Comparison of ENCODE assay signal across 27 mouse cellular contexts in the genomic region with DNA sequence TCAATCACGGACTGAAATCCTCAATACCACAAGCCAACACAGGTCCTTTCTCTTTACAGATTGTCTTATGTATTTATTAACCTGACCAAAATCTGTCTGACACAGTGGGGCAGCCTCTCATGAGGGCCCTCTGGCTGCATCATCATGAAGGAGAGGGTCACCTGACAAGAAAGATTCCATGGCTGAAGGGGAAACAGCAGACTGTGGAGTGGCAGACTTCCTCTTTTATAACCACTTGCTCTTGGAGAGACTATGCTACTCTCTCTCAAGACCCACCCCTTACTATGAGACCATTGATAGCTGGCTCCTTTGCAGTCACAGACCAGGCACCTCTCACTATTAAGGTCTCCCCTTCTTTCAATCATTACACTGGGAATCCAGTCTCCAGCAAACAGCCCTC.
DNase-seq lines count a peak whose midpoint lies in the region; ATAC-seq lines count a peak whose summit lies in the region.
"Had no signal": no experiment of that assay in that cellular context is flagged by ENCODE, and none has a peak within 500 bp of the region (broad histone marks: within the 10 kb centered on the region; RNA-seq: fewer than 3 reads in every experiment).

No protein-coding gene starts in this region.

- no peak overlapping the region for H3K4me2 ChIP-seq in heart, embryonic 11.5 days
- H3K4me2 ChIP-seq: embryonic facial prominence, embryonic 13.5 days; embryonic facial prominence, embryonic 15.5 days; forebrain, embryonic 12.5 days had no signal

- WGBS in heart, embryonic 11.5 days (ENCODE audit: insufficient replicate concordance): 97% methylated on average over 1 of the region's 1 CpGs

- H3K36me3 ChIP-seq in heart, embryonic 11.5 days (ENCODE audit: control insufficient read depth, insufficient read depth, low read length): no peaks in the 10 kb centered on the region
- H3K36me3 ChIP-seq: embryonic facial prominence, embryonic 13.5 days; embryonic facial prominence, embryonic 15.5 days; forebrain, embryonic 10.5 days; forebrain, embryonic 12.5 days; G1E had no signal

- ATAC-seq in granulocyte monocyte progenitor cell, adult 5-6 weeks (replicated peaks; ENCODE audit: poor library complexity, severe bottlenecking): peak; percentile 93
- ATAC-seq in megakaryocyte, adult 5-6 weeks (ENCODE audit: poor library complexity, severe bottlenecking): peak; percentile 73
- ATAC-seq in heart, embryonic 11.5 days (replicated peaks; ENCODE audit: insufficient number of reproducible peaks, low FRiP score, low TSS enrichment): no peak
- ATAC-seq: activated CD4-positive, CD25-positive, alpha-beta regulatory T cell, adult 4 months; forebrain, embryonic 14.5 days; forebrain, embryonic 16.5 days; Patski had no signal

- no peaks in the 10 kb centered on the region for H3K9me3 ChIP-seq in heart, embryonic 11.5 days (replicated peaks; ENCODE audit: control insufficient read depth, low read length)
- H3K9me3 ChIP-seq: embryonic facial prominence, embryonic 13.5 days; embryonic facial prominence, embryonic 15.5 days; forebrain, embryonic 10.5 days; forebrain, embryonic 12.5 days had no signal

- no peak overlapping the region for H3K4me3 ChIP-seq in heart, embryonic 11.5 days (ENCODE audit: low read depth, low read length)
- H3K4me3 ChIP-seq: embryonic facial prominence, embryonic 13.5 days; embryonic facial prominence, embryonic 15.5 days; erythroblast, embryonic 14.5 days; forebrain, embryonic 10.5 days; forebrain, embryonic 12.5 days had no signal

- H3K27me3 ChIP-seq in heart, embryonic 11.5 days (ENCODE audit: control insufficient read depth, insufficient read depth, low read length): no peaks in the 10 kb centered on the region
- H3K27me3 ChIP-seq: embryonic facial prominence, embryonic 13.5 days; embryonic facial prominence, embryonic 15.5 days; forebrain, embryonic 12.5 days had no signal

- H3K27ac ChIP-seq in heart, embryonic 11.5 days (ENCODE audit: low read depth, low read length): no peak overlapping the region
- H3K27ac ChIP-seq: embryonic facial prominence, embryonic 13.5 days; embryonic facial prominence, embryonic 15.5 days; forebrain, embryonic 10.5 days; forebrain, embryonic 12.5 days had no signal

- no peaks in the 10 kb centered on the region for H3K4me1 ChIP-seq in heart, embryonic 11.5 days (ENCODE audit: control insufficient read depth, insufficient read depth, low read length)
- H3K4me1 ChIP-seq: embryonic facial prominence, embryonic 13.5 days; embryonic facial prominence, embryonic 15.5 days; forebrain, embryonic 10.5 days; forebrain, embryonic 12.5 days had no signal

- DNase-seq in 416B (ENCODE audit: low read depth): peak; percentile 42
- peak; percentile 6 for DNase-seq in c-Kit-positive CD71-negative TER-119-negative erythroid progenitor cells, embryonic 14.5 days (ENCODE audit: low read depth)
- DNase-seq in embryo, embryonic 9.5 days (ENCODE audit: extremely low spot score): no peak
- DNase-seq in testis, postnatal 14 days (ENCODE audit: low spot score): no peak
- DNase-seq in left cerebral cortex, adult 8-10 months (ENCODE audit: low spot score in 2 of 2): no peak
- DNase-seq: adrenal gland, adult 8-10 months; adrenal gland, postnatal 14 days; adrenal gland, postnatal 36 days; cerebellum, adult 11 months; cerebellum, adult 18-20 months; cerebellum, adult 8-10 months; cerebellum, adult 9-11 months; cerebellum, postnatal 14 days; embryo, embryonic 11 days had no signal

- no peak overlapping the region for H3K9ac ChIP-seq in heart, embryonic 11.5 days (ENCODE audit: low read depth, low read length)
- H3K9ac ChIP-seq: embryonic facial prominence, embryonic 13.5 days; embryonic facial prominence, embryonic 15.5 days; forebrain, embryonic 12.5 days had no signal

Comparison
In these comparisons a context has a peak if more than half of its experiments do, and no peak if none do; other contexts are left out.
1. DNase-seq: peak in 416B (single experiment) and c-Kit-positive CD71-negative TER-119-negative erythroid progenitor cells, embryonic 14.5 days (single experiment); none in embryo, embryonic 9.5 days (single experiment), testis, postnatal 14 days (single experiment) and left cerebral cortex, adult 8-10 months (0 of 2).